Mouse (Mus musculus) kidney, postnatal 14 days (tissue): ENCODE data around the gene Tmem87b.

ENCODE experiments used
- DNase-seq: peaks from one replicate; pipeline ENCODE4 v3.0.0; 2022; ENCODE audit warnings: mixed read lengths

The Tmem87b gene

DNA sequence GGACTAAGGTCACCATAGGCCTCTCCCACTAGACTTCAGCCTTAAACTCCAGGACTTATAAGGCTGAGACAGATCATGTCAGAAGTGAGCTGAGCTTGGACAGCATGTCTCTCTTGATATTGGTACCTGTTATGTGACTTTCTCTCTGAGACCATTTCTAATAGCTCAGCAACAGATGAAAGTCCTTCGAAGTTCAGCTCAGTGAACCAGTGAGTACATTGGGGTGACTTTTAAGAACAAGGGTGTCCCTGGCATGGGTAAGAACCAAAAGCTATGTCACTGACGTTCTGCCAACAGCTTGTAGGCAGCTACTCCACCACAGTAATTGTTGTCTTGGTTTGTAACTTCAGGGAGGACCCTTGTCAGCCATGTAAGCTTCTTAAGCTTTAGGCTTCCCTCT lies 2.7 kb downstream of the Tmem87b start:
- no peak for DNase-seq

DNA sequence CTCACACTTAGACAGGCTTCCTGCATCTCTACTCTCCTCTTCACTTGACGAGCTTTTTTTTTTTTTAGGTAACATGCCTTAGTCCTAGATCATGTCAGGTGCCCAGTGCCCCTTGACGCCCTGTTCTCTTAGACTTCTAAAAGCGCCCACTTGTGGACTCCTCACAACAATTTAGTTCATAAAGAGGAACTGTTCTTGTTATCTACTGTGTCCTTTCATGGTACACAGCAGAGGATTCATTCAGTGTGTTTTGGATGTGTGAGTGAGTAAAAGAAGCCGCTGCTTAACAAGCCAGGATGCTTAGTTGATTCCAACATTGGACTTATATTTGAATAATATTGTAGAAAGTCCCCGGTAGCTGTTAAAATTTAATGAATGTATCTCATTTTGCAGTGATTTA lies 6.0 kb downstream of the Tmem87b start:
- DNase-seq: no peak

- no peak for DNase-seq
These were observed 9.9 kb downstream of the Tmem87b start for GRCm38 (mm10) chr2:128827787-128828186.

DNA sequence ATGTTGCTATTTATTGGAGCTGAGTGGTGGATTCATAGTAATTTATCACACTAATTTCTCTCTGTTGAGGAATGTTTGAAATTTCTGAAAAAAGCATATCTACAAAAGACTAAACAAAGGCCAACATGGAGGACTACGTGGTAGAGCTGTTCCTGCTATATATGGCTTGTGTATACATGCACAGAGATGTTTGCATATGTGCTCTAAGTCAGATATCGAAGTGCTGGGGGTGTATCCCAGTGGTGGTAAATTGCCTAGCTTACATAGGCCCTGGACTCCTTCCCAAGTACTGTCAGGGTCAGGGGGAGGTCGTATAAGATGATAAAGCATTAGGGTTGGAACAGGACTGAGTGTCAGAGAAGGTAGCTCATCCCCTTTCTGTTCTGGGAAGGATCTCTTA lies 14.7 kb downstream of the Tmem87b start:
- DNase-seq: no peak

DNA sequence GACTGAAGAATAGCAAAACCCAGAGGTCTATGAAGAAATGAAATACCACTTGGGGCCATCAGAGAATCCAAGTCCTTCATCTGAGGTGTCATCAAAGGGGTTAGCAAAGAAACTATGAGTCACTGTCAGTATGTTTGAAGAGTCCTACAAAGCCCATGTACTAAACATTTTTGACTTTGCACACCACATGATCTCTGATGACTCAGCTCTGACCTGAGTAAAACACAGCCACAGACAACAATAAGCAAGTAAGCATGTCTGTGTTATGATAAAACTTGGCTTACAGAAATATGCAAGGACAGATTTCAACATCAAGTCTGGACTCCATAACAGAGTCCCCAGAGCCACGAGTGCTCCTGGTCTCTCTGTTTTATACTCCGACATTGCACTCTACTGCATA lies 15.1 kb downstream of the Tmem87b start:
- no peak for DNase-seq

DNA sequence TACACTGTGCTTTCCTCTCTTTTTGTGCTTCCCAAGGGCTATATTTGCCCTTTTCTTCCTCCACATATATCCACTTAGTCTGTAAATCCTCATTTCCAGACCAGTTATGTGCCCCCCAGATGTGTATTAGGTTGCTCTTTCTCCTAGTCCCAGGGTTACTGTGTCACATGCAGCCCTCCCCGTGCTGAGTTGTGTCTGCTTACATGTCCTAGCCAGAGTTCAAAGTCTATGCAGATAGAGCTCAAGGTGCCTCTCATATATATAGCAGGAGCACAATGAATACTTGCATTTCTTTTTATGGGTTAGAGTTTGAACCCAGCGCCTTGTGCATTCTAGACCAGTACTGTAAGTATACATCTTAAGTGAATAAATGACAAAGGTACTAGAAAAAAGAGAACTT lies 15.5 kb downstream of the Tmem87b start:
- no peak for DNase-seq

GRCm38 (mm10) chr2:128837531-128837930 lies 19.6 kb downstream of the Tmem87b start:
- DNase-seq: no peak

GRCm38 (mm10) chr2:128838611-128839010 lies 20.7 kb downstream of the Tmem87b start:
- DNase-seq: no peak

DNA sequence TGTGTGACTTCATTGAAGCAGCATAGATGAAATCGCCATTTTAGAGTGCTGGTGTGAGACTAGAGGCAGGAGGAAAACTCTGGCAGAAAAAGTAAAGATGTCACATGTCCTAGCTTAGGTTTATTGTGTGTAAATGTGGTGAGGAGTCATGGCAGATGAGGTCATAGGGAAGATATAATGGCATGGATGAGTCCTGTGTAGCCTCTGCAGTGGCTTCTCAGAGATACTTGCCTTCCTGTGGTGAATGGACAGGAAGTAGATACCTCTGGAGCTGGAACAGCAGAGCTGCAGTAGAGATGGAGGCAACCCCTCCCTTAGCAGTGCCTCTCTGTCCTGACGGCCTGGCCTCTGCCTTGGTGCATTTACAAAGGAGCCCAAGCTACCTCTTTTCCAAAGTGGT lies 21.6 kb downstream of the Tmem87b start:
- no peak for DNase-seq

DNA sequence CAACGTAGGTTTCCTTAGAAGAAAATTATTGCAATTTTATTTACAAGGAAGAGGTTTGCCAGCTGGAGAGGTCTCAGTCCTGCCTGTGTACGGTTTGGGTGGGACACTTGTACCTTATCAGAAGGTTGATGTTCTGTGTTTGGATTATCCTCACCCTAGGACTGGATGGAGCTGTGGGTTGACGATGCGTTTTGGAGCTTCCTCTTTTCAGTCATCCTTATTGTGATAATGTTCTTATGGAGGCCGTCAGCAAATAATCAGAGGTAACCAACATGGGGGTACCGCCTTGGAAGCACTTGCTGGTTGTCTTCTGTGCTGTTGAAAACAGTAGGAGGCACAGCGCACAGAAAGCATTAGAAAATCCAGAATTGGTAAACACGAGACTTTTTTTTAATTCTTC lies 24.5 kb downstream of the Tmem87b start:
- no peak for DNase-seq

GRCm38 (mm10) chr2:128850036-128850435 lies 32.1 kb downstream of the Tmem87b start:
- DNase-seq: no peak

GRCm38 (mm10) chr2:128856673-128857072 lies 38.8 kb downstream of the Tmem87b start:
- no peak for DNase-seq

DNA sequence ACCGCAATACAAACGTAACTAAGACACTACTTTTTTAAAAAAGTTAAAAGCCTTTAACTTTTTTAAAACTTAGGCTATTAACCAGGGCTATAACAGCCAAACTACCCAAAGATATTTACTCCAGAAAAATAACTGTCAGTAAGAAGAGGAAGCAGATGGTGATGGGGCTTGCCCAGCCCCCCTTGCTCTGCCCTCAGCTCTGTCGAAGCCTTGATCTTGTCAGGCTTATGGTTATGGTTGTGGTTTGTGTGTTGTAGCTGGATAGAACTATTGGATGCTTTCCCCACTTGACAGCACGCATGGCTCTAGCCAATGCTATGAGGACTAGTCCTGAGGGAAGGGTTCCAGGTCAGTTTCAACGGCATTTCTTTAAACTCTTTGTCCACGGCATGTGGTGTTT lies 41.0 kb downstream of the Tmem87b start:
- no peak for DNase-seq

- no peak for DNase-seq
These were observed 41.9 kb downstream of the Tmem87b start for GRCm38 (mm10) chr2:128859861-128860260.

DNA sequence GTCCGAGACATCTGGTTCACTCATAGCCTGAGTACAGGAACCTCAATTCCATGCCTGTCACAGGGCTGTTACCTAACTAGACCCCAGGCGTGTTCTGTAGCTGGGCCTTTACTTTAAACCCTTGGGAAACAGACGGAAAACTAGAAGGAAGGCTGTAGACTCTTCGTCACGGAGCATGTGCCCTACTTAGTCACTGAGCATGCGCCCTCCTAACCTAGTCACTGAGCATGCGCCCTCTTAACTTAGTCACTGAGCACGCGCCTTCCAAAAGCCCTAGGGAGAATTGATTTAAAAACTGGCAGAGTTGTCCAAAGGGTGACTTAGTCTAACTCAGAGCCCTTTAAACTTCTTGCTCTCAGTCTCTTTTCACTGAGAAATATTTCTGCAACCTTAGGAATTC lies 44.7 kb downstream of the Tmem87b start, which contains the start of gene Fbln7:
Gene Fbln7 (plus strand): TSS at position 346 of the 400 bp plus-strand sequence.
- DNase-seq: no peak

GRCm38 (mm10) chr2:128863777-128864331 lies 45.9 kb downstream of the Tmem87b start:
- peak; percentile 81 for DNase-seq

GRCm38 (mm10) chr2:128865061-128865460 lies 47.1 kb downstream of the Tmem87b start:
- peak; percentile 21 for DNase-seq

DNA sequence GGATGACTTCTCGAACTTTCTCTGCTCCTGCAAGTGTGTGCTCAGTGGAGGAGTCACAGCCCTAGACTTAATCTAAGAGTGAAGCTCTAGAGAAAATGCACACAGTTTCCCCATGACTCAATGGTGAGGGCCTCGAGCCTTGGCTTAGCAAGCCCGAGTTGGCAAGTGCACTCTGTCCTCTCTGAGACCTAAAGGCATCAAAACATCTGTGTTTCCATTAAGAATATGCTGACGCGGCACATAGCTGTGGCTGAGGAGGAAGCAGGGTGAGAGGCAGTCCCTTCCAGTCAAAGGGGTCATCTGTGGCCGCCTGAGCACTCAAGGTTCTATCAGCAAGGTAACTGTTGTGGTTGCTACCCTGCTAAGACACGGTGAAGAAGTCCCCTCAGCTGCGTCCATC lies 53.7 kb downstream of the Tmem87b start:
- no peak for DNase-seq

GRCm38 (mm10) chr2:128872256-128872655 lies 54.3 kb downstream of the Tmem87b start:
- no peak for DNase-seq

GRCm38 (mm10) chr2:128875526-128875925 lies 57.6 kb downstream of the Tmem87b start:
- DNase-seq: no peak

GRCm38 (mm10) chr2:128881236-128881635 lies 63.3 kb downstream of the Tmem87b start:
- DNase-seq: no peak

DNA sequence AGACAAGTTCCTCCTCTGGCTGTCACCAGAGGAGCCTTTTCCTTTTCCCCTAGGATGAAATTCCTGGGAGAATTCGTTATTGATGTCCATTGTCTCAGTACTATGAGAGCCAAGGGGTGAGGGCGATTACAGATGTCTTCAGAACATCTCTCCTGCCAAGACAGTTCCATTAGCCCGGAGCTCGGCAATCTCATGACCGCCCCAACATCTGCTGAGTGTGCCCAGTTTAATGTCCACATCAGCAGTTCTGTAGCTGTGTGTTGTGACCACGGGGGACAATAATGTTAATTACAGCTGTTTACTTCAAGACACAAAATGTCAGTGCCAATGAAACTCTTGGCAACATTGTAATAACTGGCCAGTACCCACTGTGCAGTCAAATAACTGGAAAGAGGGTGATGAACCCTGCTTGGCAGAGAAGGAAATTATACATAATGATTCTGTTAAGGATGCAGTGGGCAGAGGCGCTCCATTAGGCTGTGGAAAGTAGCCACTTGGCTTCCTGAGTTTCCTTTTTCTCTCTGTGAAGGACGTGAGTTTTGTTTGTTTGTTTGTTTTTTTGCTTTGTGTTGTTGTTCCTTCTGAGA lies 67.4 kb downstream of the Tmem87b start:
- DNase-seq: no peak

DNA sequence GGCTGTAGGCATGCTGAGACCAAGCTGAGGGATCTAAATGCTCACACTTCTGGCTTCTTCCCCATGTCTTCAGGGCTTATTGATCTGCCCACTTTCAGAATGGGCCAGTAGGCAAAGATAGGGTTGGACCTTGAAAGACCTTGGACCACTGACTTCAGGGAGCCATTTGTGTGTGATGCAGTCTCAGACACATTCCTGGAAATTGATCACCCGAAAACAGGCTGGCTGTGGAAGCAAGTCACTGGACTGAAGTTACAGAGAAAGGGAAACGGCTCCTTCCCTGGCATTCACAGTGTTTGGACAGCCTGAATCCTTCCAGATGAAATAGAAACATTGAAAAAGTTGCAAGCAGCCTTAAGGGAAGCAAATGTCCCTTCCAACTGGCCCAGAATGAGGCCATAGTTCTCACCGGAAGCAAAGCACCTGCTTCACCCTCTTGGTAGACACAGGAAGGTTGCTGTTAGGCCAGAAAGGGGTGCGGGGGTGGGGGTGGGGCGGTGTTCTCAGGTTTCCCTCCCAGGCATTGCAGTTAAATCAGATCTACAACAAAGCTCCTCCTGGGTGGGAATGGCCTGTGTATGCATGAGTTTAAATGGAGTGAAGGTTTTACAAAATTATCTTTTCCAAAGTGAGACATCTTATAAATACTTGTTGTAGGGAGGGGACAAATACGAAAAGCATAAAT lies 70.1 kb downstream of the Tmem87b start:
- DNase-seq: peak; percentile 37

- DNase-seq: no peak
These were observed 72.9 kb downstream of the Tmem87b start for GRCm38 (mm10) chr2:128890661-128891335.
